Mouse (Mus musculus): Measurements from ENCODE around the gene Ralbp1.

Gene Ralbp1

DNA sequence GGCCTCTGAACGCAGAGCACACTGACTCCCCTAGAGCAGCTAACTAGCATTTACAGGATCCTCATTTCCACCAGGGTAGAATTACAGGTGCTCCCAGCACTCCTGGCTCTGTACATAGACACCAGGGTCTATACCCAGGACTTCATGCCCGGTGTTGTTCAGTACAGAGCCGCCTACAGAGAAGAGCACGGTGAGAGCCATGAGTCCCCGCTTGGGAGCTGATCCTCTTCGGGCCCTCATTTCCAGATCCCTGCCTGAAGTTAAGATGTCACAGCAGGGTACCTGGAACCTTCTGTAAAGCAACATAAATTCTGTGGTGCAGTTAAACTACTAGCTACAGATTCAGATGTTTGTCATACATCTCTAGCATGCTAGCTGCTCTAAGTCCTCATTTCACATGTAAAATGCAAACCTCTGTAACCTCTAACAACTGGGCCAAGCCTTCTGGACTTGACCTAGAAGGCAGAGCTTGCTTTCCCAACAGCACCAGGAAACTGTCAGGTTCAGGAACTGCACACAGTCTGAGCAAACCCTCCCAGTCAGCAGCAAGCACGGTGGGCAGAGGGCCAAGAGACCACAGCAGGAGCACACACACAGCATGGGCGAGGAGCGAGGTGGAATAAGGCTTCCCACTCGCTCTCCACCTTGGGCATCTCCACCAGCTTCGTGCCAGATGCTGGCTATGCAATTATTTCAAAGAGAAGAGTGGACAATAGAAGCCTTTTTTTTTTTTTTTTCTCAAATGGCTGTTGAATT lies 37.7 kb downstream of the Ralbp1 start:
- DNase-seq, result no peak

DNA sequence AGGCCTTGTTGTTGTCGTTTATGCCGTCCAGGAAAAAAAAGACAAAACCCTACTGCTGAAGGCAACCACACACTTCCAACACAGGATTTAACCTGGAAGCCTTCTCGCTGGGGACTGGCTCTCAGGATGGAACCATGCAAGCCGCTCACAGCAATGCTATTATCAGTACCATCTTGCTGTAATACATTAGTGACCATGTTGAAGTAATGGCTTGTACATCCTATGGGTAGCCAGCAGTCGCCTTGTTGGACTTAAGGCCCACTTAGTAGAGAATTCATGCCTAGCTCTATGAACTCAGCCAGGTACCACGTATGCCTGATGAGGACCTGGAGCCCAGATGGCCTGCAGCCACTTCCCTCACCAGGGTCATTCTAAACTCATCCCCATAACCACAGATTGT lies 40.2 kb downstream of the Ralbp1 start:
- DNase-seq, result no peak

DNA sequence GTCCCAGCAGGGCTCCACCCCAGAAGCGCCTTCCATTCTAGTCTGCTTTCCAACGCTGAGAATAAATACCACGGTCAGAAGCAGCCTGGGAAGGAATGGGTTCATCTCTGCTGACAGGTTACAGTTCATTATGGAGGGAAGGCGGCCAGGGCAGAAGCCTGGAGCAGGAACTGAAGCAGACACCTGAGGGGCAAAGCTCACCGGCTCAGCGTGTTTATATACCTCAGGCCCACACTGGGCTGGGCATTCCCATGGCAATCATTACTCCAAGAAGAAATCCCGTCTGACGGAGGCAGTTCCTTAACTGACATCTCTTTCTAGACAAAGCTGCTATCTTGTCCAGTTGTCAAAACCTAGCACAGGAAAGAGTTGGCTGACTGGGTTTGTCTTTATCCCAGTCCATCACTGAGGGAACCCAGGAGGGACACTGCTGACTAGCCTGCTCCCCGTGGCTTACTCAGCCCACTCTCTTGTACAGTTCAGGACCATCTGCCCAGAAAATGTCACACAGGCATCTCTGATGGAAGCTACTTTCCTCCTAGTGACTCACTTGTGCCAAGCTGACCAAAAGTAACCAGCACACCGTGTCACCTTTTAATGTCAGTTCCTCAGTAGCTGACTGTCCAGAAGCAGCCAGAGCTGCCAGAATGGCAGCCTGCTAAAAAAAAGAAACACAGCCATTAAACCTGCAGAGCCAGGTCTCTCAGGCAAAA lies 42.8 kb downstream of the Ralbp1 start:
- no peak for DNase-seq

DNA sequence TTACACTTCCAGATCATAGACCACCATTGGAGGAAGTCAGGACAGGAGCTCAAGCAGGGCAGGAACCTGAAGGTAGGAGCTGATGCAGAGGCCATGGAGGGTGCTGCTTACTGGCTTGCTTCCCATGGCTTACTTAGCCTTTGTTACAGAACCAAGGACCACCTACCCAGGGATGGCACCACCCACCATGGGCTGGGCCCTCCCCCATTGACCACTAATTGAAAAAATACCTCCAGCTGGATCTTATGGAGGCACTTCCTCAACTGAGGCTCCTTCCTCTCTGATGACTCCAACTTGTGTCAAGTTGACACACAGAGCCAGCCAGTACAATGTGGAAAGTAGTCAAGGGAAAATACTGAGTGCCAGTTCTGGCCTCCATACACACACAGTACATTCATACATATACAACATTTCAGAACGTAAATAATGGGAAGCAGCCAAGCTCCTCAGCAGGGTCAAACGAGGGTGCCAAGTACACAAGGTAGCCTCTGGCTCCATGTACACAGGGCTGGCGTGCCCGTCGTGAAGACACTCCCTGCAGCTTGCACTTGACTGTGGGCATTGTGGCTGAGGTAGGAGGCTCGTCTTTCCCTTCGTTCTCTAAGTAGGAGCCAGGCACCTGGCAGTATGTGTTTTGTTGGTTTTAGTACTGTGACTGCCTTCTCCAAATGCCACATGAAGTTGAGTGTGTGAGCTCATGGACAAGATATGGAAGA lies 45.9 kb downstream of the Ralbp1 start:
- DNase-seq, result no peak

DNA sequence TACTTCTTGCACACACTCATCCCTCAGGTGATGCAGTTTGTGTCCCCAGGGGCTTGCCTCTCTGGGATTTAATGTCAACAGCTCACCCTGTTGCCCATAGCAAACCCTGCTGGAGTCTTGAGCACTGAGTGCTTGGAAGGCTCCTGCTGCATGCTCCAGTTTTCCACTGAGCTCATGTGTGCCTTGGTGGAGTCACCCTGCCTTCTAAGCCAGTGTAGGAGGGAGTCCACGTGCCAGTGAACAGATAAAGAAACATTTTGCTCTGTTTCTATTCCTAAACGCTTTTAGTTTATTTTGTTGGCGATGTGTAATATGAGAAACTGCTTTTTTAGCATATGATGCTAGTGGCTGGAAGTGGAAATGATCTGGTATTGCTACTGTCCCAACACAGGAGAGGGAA lies 48.9 kb downstream of the Ralbp1 start:
- DNase-seq, result no peak

DNA sequence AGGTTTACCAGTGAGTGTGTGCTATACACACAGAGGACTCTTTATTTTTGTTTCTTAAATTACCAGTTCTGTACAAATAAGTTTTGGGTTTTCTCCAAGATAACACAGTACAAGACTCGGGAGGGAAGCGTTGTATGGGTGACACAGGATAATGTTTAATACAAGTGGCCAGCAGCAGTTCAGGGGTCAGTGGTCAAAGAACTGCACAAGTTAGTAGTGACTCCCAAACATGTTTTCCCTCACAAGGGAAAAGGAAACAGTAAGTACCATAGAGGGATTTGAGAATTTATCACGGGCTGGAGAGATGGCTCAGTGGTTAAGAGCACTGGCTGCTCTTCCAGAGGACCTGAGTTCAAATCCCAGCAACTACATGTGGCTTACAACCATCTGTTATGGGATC lies 51.7 kb downstream of the Ralbp1 start:
- DNase-seq, result no peak

DNA sequence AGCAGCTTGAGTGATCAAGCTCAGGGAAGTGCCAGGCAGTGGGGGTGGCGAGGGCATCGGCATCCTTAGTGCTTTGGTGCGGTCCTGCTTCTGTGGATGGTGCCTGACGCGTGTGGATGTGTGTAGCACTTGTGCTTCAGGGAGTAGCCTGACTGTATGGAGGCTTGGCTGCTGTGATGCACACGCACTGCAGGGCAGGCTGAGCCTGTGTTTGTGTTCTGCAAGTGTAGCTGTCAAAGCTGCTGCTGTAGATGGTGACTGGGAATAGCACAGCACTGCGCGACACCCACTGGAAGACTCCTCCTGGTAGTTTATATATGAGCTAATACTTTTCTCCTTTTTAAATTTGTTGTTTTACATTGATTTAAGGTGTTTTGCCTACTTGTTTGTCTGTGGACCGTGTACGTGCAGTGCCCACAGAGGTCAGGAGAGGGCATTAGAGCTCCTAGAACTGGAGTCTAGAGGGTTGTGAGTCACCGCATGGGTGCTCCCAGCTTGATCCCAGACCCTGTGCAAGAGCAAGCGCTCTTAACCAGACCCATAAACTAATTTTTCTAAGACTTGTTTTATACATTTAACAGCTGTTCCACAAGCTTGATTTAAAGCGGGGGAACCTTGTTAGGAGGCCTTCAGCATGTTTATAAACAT lies 55.3 kb downstream of the Ralbp1 start:
- no peak for DNase-seq

DNA sequence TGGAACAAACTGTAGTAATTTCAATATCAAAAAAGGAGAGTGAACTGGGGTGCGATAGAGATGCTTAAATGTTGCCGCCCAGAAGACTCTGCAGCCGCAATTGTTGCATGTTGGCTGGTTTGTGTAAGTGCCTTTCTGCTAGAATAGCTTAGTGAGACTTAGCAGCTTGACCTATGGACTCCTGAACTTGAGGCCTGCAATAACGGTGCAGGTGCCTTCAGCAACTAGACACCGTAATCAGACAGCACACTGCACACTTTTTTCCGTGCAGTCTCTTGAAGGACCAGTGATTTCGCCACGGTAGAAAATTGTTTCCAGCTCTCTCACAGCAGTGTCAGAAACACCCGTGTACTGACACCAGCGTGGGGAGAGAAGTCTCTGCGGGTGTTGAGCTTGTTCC lies 56.6 kb downstream of the Ralbp1 start:
- no peak for DNase-seq

DNA sequence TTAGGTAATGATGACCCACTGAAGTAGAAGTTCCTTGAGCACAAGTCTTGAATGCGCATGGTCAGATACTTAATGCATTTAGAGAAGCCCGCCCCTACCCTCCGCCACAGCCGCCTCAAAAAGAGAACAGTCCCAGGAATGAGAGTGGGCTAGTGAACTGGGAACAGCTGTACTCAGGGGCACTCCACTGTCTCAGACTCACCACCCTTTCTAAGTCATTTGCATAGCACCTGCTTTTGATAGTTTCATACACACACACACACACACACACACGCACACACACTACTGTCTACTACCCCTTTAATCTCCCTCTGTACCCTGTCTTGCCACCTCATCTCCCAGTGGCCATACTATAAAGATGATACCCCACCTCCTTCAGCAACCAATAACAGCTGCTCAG lies 57.7 kb downstream of the Ralbp1 start:
- no peak for DNase-seq

DNA sequence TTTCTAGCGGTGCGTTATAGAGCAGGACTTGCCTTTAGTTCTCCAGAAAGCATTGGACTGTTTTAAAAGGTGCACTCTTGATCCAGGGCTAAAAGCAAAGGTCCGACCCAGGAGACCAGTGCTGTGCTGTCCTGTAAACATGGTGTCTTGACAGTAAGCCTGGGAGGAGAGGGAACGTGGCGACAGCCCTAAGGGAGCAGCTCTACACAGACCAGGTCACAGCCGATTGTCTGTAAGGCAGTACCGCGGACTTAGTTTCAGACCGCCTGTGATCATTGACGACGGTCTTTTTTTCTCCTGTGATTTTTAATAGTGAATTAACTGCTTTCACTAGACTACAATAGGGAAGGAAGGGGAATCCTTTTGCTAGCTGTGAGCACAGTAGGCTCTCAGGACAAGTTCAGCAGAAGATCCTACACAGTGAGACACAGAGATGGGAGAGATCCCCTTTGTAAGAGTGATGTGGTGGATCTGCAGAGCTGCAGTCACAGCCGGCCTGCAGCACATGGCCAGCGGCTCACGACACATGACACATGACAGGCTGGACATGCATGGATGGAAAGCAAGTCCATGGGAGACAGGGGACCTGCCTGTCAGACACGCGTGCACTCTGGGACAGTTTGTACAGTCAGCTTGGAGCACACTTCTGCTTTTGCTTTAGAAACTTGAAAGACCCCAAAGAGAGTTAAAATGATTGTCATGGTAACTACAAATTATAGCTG lies 58.3 kb downstream of the Ralbp1 start:
- no peak for DNase-seq

DNA sequence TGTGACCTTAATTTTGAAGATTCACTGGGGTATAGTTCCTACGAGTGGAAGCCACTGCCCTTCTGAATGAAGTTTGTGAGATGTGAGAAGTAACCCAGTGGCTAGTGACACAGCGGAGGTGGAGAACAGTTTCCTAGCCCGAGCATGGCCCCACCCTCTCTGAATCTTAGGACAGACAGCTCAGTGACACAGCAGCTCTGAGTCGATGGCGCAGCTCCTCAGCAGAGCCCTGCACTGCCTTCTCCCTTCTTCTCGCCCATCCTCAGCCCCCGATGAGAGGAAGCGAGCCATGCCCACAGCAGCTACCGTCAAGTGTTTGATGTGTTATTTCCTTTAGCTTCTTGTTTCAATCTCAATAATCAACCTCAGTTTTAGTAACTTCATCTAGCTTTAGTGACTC lies 59.3 kb downstream of the Ralbp1 start:
- no peak for DNase-seq

DNA sequence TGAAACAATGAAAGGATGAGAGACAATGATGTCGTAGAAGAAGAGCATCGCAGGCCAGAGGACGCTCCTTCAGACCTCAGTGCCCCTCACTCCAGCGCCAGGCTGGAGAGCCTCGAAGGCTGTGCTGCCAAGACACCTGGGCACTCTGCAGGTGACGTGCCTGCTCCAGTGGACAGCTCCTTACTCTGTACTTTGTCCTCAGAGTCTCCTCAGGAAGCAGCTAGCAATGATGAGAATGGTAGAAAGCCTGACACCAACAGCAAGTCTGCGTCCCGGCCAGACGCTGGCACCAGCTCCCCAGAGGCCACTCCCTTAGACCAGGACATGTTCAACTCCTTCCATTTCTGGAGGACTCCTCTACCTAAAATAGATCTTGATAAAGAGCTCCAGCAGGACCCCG lies 61.4 kb downstream of the Ralbp1 start:
- no peak for DNase-seq

DNA sequence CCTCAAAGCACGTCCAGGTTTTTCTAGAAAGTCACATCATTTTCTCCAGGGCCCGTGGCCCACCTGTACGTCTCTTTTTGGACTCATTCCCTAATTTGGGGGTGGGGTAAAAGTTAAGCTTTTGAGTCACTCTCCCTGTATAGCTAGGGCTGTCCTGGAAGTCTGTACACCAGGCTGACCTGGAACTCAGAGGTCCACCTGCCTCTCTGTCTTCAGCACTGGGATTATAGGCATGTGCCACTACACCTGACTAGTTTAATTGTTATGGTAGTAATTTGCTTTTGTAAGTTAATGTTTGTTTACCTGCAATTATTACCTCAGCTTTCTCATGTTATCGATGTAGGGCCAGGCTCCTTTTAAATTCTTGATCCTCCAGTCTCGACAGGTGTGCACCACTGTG lies 63.2 kb downstream of the Ralbp1 start:
- no peak for DNase-seq

DNA sequence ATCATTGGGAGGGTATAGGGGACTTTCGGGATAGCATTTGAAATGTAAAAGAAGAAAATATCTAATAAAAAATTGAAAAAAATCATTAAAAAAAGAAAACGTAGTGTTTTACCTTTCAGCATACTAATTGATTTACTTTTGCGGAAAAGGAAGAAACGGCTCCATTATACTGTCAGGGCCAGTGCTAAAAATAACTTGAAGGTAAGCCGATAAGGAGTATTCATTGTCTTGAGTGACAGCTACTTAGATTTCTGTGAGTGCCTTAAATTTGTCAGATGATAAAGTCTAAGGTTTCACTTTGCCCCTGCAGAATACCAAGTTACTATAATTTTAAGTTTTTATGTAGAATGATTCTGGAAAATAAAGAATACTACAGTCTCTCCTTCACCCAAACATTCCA lies 65.4 kb downstream of the Ralbp1 start:
- DNase-seq, result no peak

DNA sequence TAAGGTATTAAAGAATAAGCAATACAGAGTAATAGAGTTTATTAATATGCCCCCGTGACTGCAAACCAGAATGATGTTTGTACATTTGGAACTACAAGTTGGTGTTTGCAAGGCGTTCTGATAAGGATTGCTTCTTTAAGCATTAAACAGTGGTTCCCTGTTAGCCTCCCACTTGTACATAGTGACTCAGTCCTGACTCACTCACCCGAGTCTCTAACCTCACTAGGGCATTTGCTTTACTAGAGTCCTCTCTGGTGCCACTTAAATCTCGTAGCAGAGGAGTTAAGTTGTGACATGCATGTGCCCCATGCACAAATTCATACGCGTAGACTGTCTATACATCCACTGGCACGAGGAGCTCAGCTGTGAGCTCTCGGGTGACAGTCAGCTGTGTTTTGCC lies 71.8 kb downstream of the Ralbp1 start:
- no peak for DNase-seq

DNA sequence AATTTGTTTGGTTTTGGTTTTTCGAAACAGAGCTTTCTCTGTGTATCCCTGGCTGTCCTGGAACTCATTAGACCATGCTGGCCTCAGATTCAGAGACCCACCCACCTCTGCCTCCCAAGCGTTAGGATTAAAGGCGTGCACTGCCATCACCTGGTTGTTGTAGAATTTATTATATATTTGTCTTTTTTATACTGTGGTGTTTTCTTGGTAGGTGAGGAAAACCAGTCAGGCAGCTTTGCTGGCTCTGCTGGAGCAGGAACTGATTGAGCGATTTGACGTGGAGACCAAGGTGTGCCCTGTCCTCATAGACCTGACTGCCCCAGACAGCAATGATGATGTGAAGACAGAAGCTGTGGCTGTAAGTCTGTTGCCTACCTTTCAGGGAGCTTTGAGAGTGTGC lies 74.6 kb downstream of the Ralbp1 start:
- no peak for DNase-seq

DNA sequence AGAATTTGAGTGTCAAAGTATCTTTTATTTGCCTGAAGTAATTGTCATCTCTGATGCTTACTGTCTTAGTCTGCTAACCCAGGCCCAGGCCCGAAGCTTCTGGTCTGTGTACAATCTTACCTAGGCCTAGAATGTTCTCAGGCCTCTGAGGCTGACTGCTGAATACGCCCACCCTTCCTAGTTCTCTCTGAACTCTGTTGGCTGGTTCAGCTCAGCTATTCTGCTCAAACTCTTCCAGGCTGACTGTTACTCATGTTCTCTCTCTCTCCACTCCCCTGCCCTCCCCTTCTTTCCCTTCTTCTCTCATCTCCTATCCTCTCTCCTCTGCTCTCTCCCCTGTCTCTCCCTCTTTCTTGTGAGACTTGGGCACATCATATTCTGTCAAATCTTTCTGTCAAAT lies 79.2 kb downstream of the Ralbp1 start:
- no peak for DNase-seq

DNA sequence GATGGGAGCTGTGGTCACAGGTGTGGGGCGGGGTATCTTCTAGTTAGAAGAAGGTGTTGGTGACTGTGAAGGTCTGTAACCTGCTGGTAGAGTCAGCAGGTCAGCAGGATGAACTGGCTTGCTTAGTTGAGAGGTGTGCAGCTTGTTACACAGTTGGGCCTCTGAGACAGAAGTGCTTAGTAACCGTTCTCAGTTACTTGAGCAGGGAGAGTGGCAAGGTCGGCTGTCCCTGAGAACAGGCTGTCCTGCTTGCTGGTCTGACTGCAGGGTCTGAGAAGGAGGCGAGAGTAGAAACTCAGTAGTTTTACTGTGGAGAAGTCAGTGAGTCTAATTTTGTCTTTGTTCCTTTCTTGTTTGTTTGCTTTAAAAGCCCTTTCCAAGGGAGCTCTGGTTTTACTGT lies 79.6 kb downstream of the Ralbp1 start:
- DNase-seq, result no peak

DNA sequence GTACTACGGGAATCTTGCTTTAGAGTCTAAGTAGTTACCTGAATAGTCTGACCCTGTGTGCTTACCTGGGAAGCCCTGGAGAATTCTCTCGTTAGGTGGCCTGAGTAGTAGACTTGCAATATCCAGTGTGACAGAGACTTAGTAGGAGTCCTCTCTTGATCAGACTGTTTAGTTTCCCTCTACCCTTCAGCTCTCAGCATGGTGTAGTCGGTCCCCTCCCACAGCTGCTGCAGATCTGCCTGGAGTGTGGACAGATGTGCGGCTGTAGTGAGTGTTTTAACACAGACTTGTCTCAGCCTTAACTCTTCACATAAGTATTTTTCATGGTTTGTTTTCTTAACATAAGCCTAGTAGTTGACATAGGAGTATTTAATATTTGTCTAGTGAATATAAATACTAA lies 83.6 kb downstream of the Ralbp1 start:
- DNase-seq, result no peak

DNA sequence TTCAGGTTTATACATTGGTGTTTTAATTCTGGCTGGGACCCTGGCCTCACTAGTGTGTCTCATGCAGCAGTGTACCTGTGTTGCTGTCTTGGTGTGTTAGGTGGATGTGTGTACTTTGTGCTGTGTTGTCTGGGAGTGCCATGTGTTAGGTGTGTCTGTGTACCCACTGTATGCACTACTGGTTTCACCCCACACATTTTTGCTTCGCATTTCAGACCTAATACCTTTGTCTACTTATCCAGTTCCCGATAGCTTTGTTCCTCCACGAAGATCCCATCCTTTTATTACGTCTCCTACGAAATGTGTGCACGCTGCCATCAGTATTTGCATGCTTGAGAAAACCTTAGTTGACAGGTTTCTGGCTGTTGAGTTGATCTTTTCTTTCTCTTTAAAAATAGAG lies 85.1 kb downstream of the Ralbp1 start:
- no peak for DNase-seq

DNA sequence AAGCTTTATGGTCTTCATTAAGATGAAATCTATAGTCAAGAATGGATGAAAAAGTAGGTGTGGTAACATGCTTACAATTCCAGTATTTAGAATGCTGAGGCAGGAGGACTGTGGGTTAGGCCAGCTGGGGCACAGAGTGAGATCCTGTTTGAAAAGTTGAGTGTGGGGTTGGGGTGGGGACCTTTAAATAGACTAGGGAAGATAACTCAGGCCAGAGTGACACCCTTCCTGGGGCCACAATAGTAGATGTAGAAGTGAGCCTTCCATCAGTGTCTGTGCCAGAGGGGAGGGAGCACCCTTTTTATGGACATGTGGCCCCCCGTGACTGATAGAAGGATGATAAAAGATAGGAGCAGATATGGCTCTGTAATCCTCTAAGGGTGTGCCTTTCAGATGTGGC lies 86.2 kb downstream of the Ralbp1 start:
- DNase-seq, result no peak

DNA sequence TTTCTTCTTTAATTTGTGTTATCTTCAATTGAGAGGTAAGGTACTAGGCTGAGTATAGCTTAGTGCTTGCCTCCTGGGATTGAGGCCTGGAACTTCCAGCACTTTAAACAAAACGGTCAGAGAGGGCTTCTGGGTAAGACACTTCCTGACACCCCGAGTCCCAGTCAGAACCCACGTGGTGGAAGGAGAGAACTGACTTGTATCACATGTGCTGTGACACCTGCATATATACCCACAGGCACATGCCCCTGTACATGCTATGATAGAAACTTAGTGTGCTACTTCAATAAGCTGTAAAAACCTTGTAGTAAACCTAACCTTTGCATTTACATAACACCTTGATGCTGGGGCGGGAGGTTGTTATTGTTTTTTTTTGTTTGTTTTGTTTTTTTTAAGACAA lies 87.2 kb downstream of the Ralbp1 start:
- no peak for DNase-seq
